Mouse (Mus musculus): ENCODE measurements at regions not wholly inside any gene's neighbourhood (a gene's known extent, or its start where the extent isn't known, plus 50 kb on each side); places are given as distances from the start of the nearest gene placed in this dataset.

GRCm38 (mm10) chr10:118622131-118622530 lies 181.3 kb downstream of the Ifng start:
- Histone ChIP-seq H3K36me3 (ENCODE audit: control insufficient read depth, insufficient read depth, low read length) (no peaks in the 10 kb centered on the region), H3K9ac (ENCODE audit: low read depth, low read length) (no peak overlapping the region), H3K27me3 (ENCODE audit: control insufficient read depth, insufficient read depth, low read length) (no peaks in the 10 kb centered on the region), H3K9me3 (replicated peaks; ENCODE audit: control insufficient read depth, low read length) (no peaks in the 10 kb centered on the region), H3K4me3 (ENCODE audit: low read depth, low read length) (no peak overlapping the region), H3K4me1 (ENCODE audit: control insufficient read depth, insufficient read depth, low read length) (no peaks in the 10 kb centered on the region), H3K27ac (ENCODE audit: low read depth, low read length) (no peak overlapping the region), H3K4me2 (no peak overlapping the region)
- 78% methylated on average over 6 of the region's 6 CpGs for whole genome bisulfite sequencing (ENCODE audit: insufficient replicate concordance)
- no peak for ATAC-seq (replicated peaks; ENCODE audit: insufficient number of reproducible peaks, low FRiP score, low TSS enrichment)

- no peaks in the 10 kb centered on the region for H3K27me3 ChIP-seq (ENCODE audit: control insufficient read depth, insufficient read depth, low read length)
- WGBS (ENCODE audit: insufficient replicate concordance): 71% methylated on average over 2 of the region's 2 CpGs
- no peaks in the 10 kb centered on the region for H3K4me1 ChIP-seq (ENCODE audit: control insufficient read depth, insufficient read depth, low read length)
- ATAC-seq (replicated peaks; ENCODE audit: insufficient number of reproducible peaks, low FRiP score, low TSS enrichment): no peak
- no peak overlapping the region for H3K9ac ChIP-seq (ENCODE audit: low read depth, low read length)
- H3K9me3 ChIP-seq (replicated peaks; ENCODE audit: control insufficient read depth, low read length): no peaks in the 10 kb centered on the region
- H3K4me3 ChIP-seq (ENCODE audit: low read depth, low read length): no peak overlapping the region
- H3K27ac ChIP-seq (ENCODE audit: low read depth, low read length): no peak overlapping the region
- H3K36me3 ChIP-seq (ENCODE audit: control insufficient read depth, insufficient read depth, low read length): no peaks in the 10 kb centered on the region
- no peak overlapping the region for H3K4me2 ChIP-seq
Measured at GRCm38 (mm10) chr10:118622916-118623315, 182.1 kb downstream of the Ifng start.

GRCm38 (mm10) chr10:118624368-118624767 lies 183.5 kb downstream of the Ifng start:
- H3K9me3 ChIP-seq (replicated peaks; ENCODE audit: control insufficient read depth, low read length): no peaks in the 10 kb centered on the region
- no peaks in the 10 kb centered on the region for H3K27me3 ChIP-seq (ENCODE audit: control insufficient read depth, insufficient read depth, low read length)
- no peak overlapping the region for H3K4me3 ChIP-seq (ENCODE audit: low read depth, low read length)
- WGBS (ENCODE audit: insufficient replicate concordance): 75% methylated on average over 7 of the region's 7 CpGs
- H3K27ac ChIP-seq (ENCODE audit: low read depth, low read length): no peak overlapping the region
- ATAC-seq (replicated peaks; ENCODE audit: insufficient number of reproducible peaks, low FRiP score, low TSS enrichment): no peak
- H3K4me1 ChIP-seq (ENCODE audit: control insufficient read depth, insufficient read depth, low read length): no peaks in the 10 kb centered on the region
- no peaks in the 10 kb centered on the region for H3K36me3 ChIP-seq (ENCODE audit: control insufficient read depth, insufficient read depth, low read length)
- no peak overlapping the region for H3K4me2 ChIP-seq
- H3K9ac ChIP-seq (ENCODE audit: low read depth, low read length): no peak overlapping the region

GRCm38 (mm10) chr10:118628000-118628399 lies 187.2 kb downstream of the Ifng start:
- Histone ChIP-seq H3K4me2 (no peak overlapping the region), H3K4me1 (ENCODE audit: control insufficient read depth, insufficient read depth, low read length) (no peaks in the 10 kb centered on the region), H3K9ac (ENCODE audit: low read depth, low read length) (no peak overlapping the region), H3K27ac (ENCODE audit: low read depth, low read length) (no peak overlapping the region), H3K4me3 (ENCODE audit: low read depth, low read length) (no peak overlapping the region), H3K27me3 (ENCODE audit: control insufficient read depth, insufficient read depth, low read length) (no peaks in the 10 kb centered on the region), H3K9me3 (replicated peaks; ENCODE audit: control insufficient read depth, low read length) (no peaks in the 10 kb centered on the region), H3K36me3 (ENCODE audit: control insufficient read depth, insufficient read depth, low read length) (no peaks in the 10 kb centered on the region)
- 81% methylated on average over 6 of the region's 6 CpGs for WGBS (ENCODE audit: insufficient replicate concordance)
- no peak for ATAC-seq (replicated peaks; ENCODE audit: insufficient number of reproducible peaks, low FRiP score, low TSS enrichment)

GRCm38 (mm10) chr10:118629360-118630040 lies 188.7 kb downstream of the Ifng start:
- H3K4me2 ChIP-seq: no peak overlapping the region
- H3K27me3 ChIP-seq (ENCODE audit: control insufficient read depth, insufficient read depth, low read length): no peaks in the 10 kb centered on the region
- 89% methylated on average over 22 of the region's 22 CpGs for WGBS (ENCODE audit: insufficient replicate concordance)
- H3K36me3 ChIP-seq (ENCODE audit: control insufficient read depth, insufficient read depth, low read length): no peaks in the 10 kb centered on the region
- no peaks in the 10 kb centered on the region for H3K9me3 ChIP-seq (replicated peaks; ENCODE audit: control insufficient read depth, low read length)
- H3K9ac ChIP-seq (ENCODE audit: low read depth, low read length): no peak overlapping the region
- no peak overlapping the region for H3K27ac ChIP-seq (ENCODE audit: low read depth, low read length)
- no peak for ATAC-seq (replicated peaks; ENCODE audit: insufficient number of reproducible peaks, low FRiP score, low TSS enrichment)
- no peak overlapping the region for H3K4me3 ChIP-seq (ENCODE audit: low read depth, low read length)
- H3K4me1 ChIP-seq (ENCODE audit: control insufficient read depth, insufficient read depth, low read length): peaks cover 6% of the 10 kb centered on the region; the same call in 1 of the 2 replicates

GRCm38 (mm10) chr10:118631786-118632185 lies 190.9 kb downstream of the Ifng start:
- H3K9ac ChIP-seq (ENCODE audit: low read depth, low read length): no peak overlapping the region
- H3K27me3 ChIP-seq (ENCODE audit: control insufficient read depth, insufficient read depth, low read length): no peaks in the 10 kb centered on the region
- no peak overlapping the region for H3K27ac ChIP-seq (ENCODE audit: low read depth, low read length)
- no peaks in the 10 kb centered on the region for H3K36me3 ChIP-seq (ENCODE audit: control insufficient read depth, insufficient read depth, low read length)
- H3K4me1 ChIP-seq (ENCODE audit: control insufficient read depth, insufficient read depth, low read length): peaks cover 6% of the 10 kb centered on the region; the same call in 1 of the 2 replicates
- no peak overlapping the region for H3K4me3 ChIP-seq (ENCODE audit: low read depth, low read length)
- no peaks in the 10 kb centered on the region for H3K9me3 ChIP-seq (replicated peaks; ENCODE audit: control insufficient read depth, low read length)
- no peak overlapping the region for H3K4me2 ChIP-seq
- WGBS (ENCODE audit: insufficient replicate concordance): 80% methylated on average over 1 of the region's 1 CpGs
- ATAC-seq (replicated peaks; ENCODE audit: insufficient number of reproducible peaks, low FRiP score, low TSS enrichment): no peak

- Histone ChIP-seq H3K27ac (ENCODE audit: low read depth, low read length) (no peak overlapping the region), H3K4me3 (ENCODE audit: low read depth, low read length) (no peak overlapping the region), H3K9me3 (replicated peaks; ENCODE audit: control insufficient read depth, low read length) (no peaks in the 10 kb centered on the region), H3K9ac (ENCODE audit: low read depth, low read length) (no peak overlapping the region), H3K4me2 (no peak overlapping the region), H3K4me1 (ENCODE audit: control insufficient read depth, insufficient read depth, low read length) (peaks cover 6% of the 10 kb centered on the region; the same call in 1 of the 2 replicates), H3K36me3 (ENCODE audit: control insufficient read depth, insufficient read depth, low read length) (no peaks in the 10 kb centered on the region), H3K27me3 (ENCODE audit: control insufficient read depth, insufficient read depth, low read length) (no peaks in the 10 kb centered on the region)
- 79% methylated on average over 5 of the region's 5 CpGs for WGBS (ENCODE audit: insufficient replicate concordance)
- no peak for ATAC-seq (replicated peaks; ENCODE audit: insufficient number of reproducible peaks, low FRiP score, low TSS enrichment)
Measured at GRCm38 (mm10) chr10:118632187-118632586, 191.3 kb downstream of the Ifng start.

GRCm38 (mm10) chr10:118633429-118633828 lies 192.6 kb downstream of the Ifng start:
- Histone ChIP-seq H3K4me3 (ENCODE audit: low read depth, low read length) (no peak overlapping the region), H3K4me2 (peak overlapping the region; percentile 34; the same call in 1 of the 2 replicates), H3K9ac (ENCODE audit: low read depth, low read length) (no peak overlapping the region), H3K27me3 (ENCODE audit: control insufficient read depth, insufficient read depth, low read length) (no peaks in the 10 kb centered on the region), H3K9me3 (replicated peaks; ENCODE audit: control insufficient read depth, low read length) (no peaks in the 10 kb centered on the region), H3K4me1 (ENCODE audit: control insufficient read depth, insufficient read depth, low read length) (peaks cover 6% of the 10 kb centered on the region; the same call in 1 of the 2 replicates), H3K36me3 (ENCODE audit: control insufficient read depth, insufficient read depth, low read length) (no peaks in the 10 kb centered on the region), H3K27ac (ENCODE audit: low read depth, low read length) (no peak overlapping the region)
- ATAC-seq (replicated peaks; ENCODE audit: insufficient number of reproducible peaks, low FRiP score, low TSS enrichment): no peak
- WGBS (ENCODE audit: insufficient replicate concordance): 22% methylated on average over 7 of the region's 7 CpGs

GRCm38 (mm10) chr10:118639097-118639496 lies 198.3 kb downstream of the Ifng start:
- no peaks in the 10 kb centered on the region for H3K36me3 ChIP-seq (ENCODE audit: control insufficient read depth, insufficient read depth, low read length)
- no peaks in the 10 kb centered on the region for H3K9me3 ChIP-seq (replicated peaks; ENCODE audit: control insufficient read depth, low read length)
- no peak overlapping the region for H3K4me2 ChIP-seq
- no peaks in the 10 kb centered on the region for H3K27me3 ChIP-seq (ENCODE audit: control insufficient read depth, insufficient read depth, low read length)
- no peak for ATAC-seq (replicated peaks; ENCODE audit: insufficient number of reproducible peaks, low FRiP score, low TSS enrichment)
- 89% methylated on average over 4 of the region's 4 CpGs for WGBS (ENCODE audit: insufficient replicate concordance)
- H3K27ac ChIP-seq (ENCODE audit: low read depth, low read length): no peak overlapping the region
- H3K4me1 ChIP-seq (ENCODE audit: control insufficient read depth, insufficient read depth, low read length): no peaks in the 10 kb centered on the region
- no peak overlapping the region for H3K9ac ChIP-seq (ENCODE audit: low read depth, low read length)
- H3K4me3 ChIP-seq (ENCODE audit: low read depth, low read length): no peak overlapping the region
